Mouse (Mus musculus) lung, postnatal 36 days (tissue): ENCODE measurements around the gene Lcp1.
"Not testable (repeated sequence)": the region's sequence is repeated elsewhere in the genome, so short reads cannot be mapped to it uniquely, and the experiment has no call there.

Experiments
- DNase-seq: peaks from one replicate; pipeline ENCODE4 v3.0.0; 2022; ENCODE audit warnings: mixed read lengths

Gene Lcp1

GRCm38 (mm10) chr14:75130501-75131318 is at the start of gene Lcp1, which contains the start of gene Lrrc63:
Gene Lcp1 (plus strand): TSS chr14:75131101.
Gene Lrrc63 (minus strand): TSS chr14:75130881.
- DNase-seq, result peak; percentile 92

- no peak for DNase-seq
Observed at GRCm38 (mm10) chr14:75102956-75103355, 27.9 kb upstream of the Lcp1 start.

- DNase-seq, result peak; percentile 40
Observed at GRCm38 (mm10) chr14:75121658-75122057, 9.2 kb upstream of the Lcp1 start.

- no peak for DNase-seq
Observed at GRCm38 (mm10) chr14:75131324-75131935, 529 bp downstream of the Lcp1 start.

GRCm38 (mm10) chr14:75136119-75136966 is 5.4 kb downstream of the Lcp1 start:
- peak; percentile 68 for DNase-seq

- no peak for DNase-seq
Observed at GRCm38 (mm10) chr14:75138503-75138902, 7.6 kb downstream of the Lcp1 start.

- DNase-seq, result no peak
Observed at GRCm38 (mm10) chr14:75139225-75139624, 8.3 kb downstream of the Lcp1 start.

- DNase-seq, result not testable (repeated sequence)
Observed at GRCm38 (mm10) chr14:75147706-75148105, 16.8 kb downstream of the Lcp1 start.

- peak; percentile 75 for DNase-seq
Observed at GRCm38 (mm10) chr14:75148229-75148628, 17.3 kb downstream of the Lcp1 start.

GRCm38 (mm10) chr14:75150653-75151052 is 19.8 kb downstream of the Lcp1 start:
- no peak for DNase-seq

GRCm38 (mm10) chr14:75151146-75151545 is 20.2 kb downstream of the Lcp1 start:
- peak; percentile 62 for DNase-seq

GRCm38 (mm10) chr14:75154481-75154880 is 23.6 kb downstream of the Lcp1 start:
- DNase-seq, result no peak

- no peak for DNase-seq
Observed at GRCm38 (mm10) chr14:75159375-75159774, 28.5 kb downstream of the Lcp1 start.

- peak; percentile 55 for DNase-seq
Observed at GRCm38 (mm10) chr14:75163866-75164265, 33.0 kb downstream of the Lcp1 start.

GRCm38 (mm10) chr14:75164345-75164744 is 33.4 kb downstream of the Lcp1 start:
- no peak for DNase-seq

GRCm38 (mm10) chr14:75165574-75166131 is 34.8 kb downstream of the Lcp1 start:
- no peak for DNase-seq

- no peak for DNase-seq
Observed at GRCm38 (mm10) chr14:75168501-75168900, 37.6 kb downstream of the Lcp1 start.

- no peak for DNase-seq
Observed at GRCm38 (mm10) chr14:75170546-75170945, 39.6 kb downstream of the Lcp1 start.

GRCm38 (mm10) chr14:75174296-75174695 is 43.4 kb downstream of the Lcp1 start:
- no peak for DNase-seq

GRCm38 (mm10) chr14:75174731-75175555 is 44.0 kb downstream of the Lcp1 start:
- DNase-seq, result no peak

- no peak for DNase-seq
Observed at GRCm38 (mm10) chr14:75175781-75176180, 44.9 kb downstream of the Lcp1 start.
